Mouse (Mus musculus): ENCODE results near the gene Tmx4. TPM values are rescaled to one million over a fixed set of nuclear protein-coding genes. Genes with fewer than 3 reads are reported as not detected.

The Tmx4 gene
- 29.2 to 31.6 TPM (median 31.0 TPM) in 4 replicates for total RNA-seq (2023)

GRCm38 (mm10) chr2:134643514-134644300 is at the start of gene Tmx4:
Tmx4 (minus strand) TSS chr2:134644145.

GRCm38 (mm10) chr2:134554221-134554727 is 89.7 kb downstream of the Tmx4 start, which contains the start of gene Hao1:
Hao1 (minus strand) TSS chr2:134554368.

Other genes with a start within 250 kb of the Tmx4 start
- not detected in 4 replicates for gene Hao1, start 89.8 kb downstream of the Tmx4 start, total RNA-seq (2023)
- gene Plcb1, start 141.9 kb upstream of the Tmx4 start, total RNA-seq (2023) = 0.09 TPM in 1 of 4 replicates, not detected in the others